Mouse (Mus musculus) megakaryocyte, embryonic 14.5 days (primary cell): ENCODE data around the gene Tef. TPM values are rescaled to one million over a fixed set of nuclear protein-coding genes. Genes with fewer than 3 reads are reported as not detected.

Experiments used
- H3K27me3 ChIP-seq: replicated peaks from 2 replicates; pipeline ENCODE3; 2012; ENCODE audit warnings: inconsistent platforms
- H3K36me3 ChIP-seq: replicated peaks from 2 replicates; pipeline ENCODE3; 2012; ENCODE audit warnings: low read length, inconsistent platforms, mixed read lengths
- H3K4me1 ChIP-seq: 2 replicates; pipeline ENCODE4 v1.6.1; 2012; ENCODE audit warnings: inconsistent platforms
- H3K4me3 ChIP-seq: replicated peaks from 2 replicates; pipeline ENCODE3; 2012; ENCODE audit warnings: moderate library complexity, mild to moderate bottlenecking, inconsistent platforms
- H3K9me3 ChIP-seq: 2 replicates; pipeline ENCODE4 v1.6.1; 2012; ENCODE audit warnings: inconsistent platforms
- FLI1 ChIP-seq: IDR thresholded peaks from 2 replicates; pipeline ENCODE4 v1.6.1; 2012; ENCODE audit warnings: low read length, inconsistent platforms, mixed read lengths
- GATA1 ChIP-seq: IDR thresholded peaks from 3 replicates; pipeline ENCODE4 v1.6.1; 2012; ENCODE audit warnings: mixed read lengths, low read length, inconsistent platforms, borderline replicate concordance
- polyA plus RNA-seq: library from polyadenylated mRNA; stranded (reverse); fragments of >175 nt; gene quantifications from 2 replicates; pipeline ENCODE4 v1.2.3, GENCODE M21; 2012; ENCODE audit warnings: low replicate concordance; ENCODE audit not compliant: insufficient read depth

Tef gene
- polyA plus RNA-seq, 1 experiment: 6.1 TPM

DNA sequence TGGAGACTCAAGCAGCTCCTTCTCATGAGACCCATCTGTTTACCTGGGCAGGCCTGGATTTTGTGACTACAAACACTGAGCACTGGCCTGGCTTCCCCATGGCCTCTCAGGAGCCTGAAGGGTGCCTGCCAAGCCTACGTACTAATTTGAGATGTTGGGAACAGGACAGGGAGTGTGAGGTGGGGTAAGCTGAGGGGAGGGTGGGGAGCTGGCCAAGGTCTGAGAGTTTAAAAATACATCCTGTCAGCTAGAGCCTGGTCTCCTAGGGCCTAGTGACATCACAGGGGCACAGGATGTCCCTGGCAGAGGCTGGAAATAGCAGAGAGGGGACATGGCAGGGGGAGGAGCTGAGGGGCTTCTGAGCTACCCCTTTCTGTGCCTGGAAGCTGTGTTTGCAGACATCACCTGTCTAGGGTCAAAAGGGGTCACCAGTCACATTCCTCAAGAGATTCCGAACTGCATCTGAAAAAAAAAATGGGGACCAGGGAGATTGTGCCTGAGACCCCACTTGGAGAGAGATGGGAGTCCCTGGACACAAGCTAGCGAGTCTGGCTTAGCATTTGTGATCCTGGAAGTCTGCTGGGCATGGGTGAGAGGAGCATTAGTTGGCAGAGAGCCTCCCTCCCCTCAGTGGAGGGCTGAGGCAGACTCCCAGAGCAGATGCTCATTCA lies 32.1 kb downstream of the Tef start:
- no peak overlapping the region for H3K4me3 ChIP-seq
- TF ChIP-seq GATA1 (no peak), FLI1 (no peak)
- H3K36me3 ChIP-seq: no peaks in the 10 kb centered on the region
- peaks cover 25% of the 10 kb centered on the region for H3K27me3 ChIP-seq
- no peaks in the 10 kb centered on the region for H3K9me3 ChIP-seq
- H3K4me1 ChIP-seq: peaks cover 69% of the 10 kb centered on the region

- Histone ChIP-seq H3K4me1 (peaks cover 76% of the 10 kb centered on the region), H3K4me3 (no peak overlapping the region), H3K27me3 (peaks cover 29% of the 10 kb centered on the region), H3K36me3 (no peaks in the 10 kb centered on the region), H3K9me3 (no peaks in the 10 kb centered on the region)
- no peak for TF ChIP-seq FLI1
- TF ChIP-seq GATA1: no peak
Observed at GRCm38 (mm10) chr15:81835007-81835880, 33.0 kb downstream of the Tef start.

GRCm38 (mm10) chr15:81836124-81836821 lies 34.1 kb downstream of the Tef start:
- Histone ChIP-seq H3K27me3 (peaks cover 29% of the 10 kb centered on the region), H3K4me3 (peak overlapping the region; percentile 90), H3K4me1 (peaks cover 71% of the 10 kb centered on the region), H3K9me3 (no peaks in the 10 kb centered on the region), H3K36me3 (no peaks in the 10 kb centered on the region)
- TF ChIP-seq FLI1 (no peak), GATA1 (no peak)

DNA sequence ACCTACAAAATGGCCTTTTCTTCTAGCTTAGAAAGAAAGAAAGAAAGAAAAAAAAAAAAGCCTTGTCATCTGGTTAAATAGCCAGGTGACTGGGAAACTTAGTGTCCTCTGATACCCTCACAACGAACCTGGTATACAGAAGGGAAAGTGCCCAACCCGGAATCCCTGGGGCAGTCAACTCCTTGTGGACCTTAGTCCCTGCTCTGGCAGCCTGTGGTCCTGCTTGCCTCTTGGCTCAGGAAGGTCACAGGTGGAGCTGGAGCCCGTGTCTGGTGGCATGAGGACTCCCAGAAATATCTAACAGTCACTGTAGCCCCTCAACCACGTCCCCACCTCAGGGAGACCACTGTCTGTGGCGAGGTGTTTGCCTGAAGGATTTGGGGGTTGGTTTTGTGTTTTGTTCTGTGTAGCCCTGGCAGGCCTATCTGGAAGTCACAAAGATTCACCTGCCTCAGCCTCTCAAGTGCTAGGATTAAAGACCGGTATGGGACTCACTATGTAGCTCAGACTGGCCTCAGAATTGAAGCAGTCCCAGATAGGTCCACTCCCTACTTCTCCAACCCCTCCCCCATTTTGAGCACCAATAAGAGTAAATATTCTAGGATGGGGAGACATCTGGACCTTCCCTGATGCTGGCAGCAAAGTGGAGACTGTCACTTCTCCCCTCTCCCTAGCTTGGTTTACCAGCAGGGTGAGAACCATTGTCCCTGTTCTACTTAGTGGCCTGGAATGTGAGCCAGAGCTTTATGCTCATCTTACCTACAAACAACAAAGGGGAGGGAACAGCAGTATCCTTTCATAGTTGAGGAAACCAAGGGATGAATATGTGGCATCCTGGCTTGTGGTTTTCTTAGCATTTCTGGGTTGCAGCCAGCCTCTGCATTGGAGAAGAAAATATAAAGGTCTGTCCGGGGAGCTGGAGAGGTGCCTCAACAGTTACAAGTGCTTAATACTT lies 35.0 kb downstream of the Tef start:
- peaks cover 63% of the 10 kb centered on the region for H3K4me1 ChIP-seq
- no peaks in the 10 kb centered on the region for H3K36me3 ChIP-seq
- H3K27me3 ChIP-seq: peaks cover 29% of the 10 kb centered on the region
- no peak overlapping the region for H3K4me3 ChIP-seq
- TF ChIP-seq FLI1 (no peak), GATA1 (no peak)
- H3K9me3 ChIP-seq: no peaks in the 10 kb centered on the region

DNA sequence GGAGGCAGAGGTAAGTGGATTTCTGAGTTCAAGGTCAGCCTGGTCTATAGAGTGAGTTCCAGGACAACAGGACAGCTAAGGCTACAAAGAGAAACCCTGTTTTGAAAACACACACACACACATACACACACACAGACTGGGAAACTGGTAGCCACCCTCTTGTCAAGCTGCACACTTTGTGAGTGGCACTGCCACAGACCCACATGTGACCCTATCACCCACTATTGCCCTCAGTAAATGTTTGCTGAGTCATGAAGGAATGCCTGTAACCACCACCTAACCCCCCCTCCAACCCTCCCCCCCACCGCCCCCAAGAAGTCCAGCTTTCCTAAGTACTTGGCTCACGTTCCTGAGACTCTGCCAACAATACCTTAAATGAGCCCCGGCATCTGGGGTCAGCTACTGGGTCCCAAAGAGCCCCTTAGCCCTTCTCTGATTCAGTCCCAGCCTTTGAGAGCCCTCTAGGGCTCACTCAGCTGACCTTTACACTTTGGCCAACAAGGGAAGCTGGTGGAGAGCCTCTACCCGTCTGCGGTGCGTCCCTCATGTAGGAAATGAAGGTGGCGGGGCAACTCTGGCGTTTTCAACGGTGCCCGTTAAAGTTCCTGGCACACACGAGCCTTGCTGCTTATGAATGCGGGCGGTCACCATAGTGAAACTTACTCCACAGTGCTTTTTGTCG lies 36.5 kb downstream of the Tef start:
- TF ChIP-seq GATA1: no peak
- TF ChIP-seq FLI1: no peak
- H3K4me1 ChIP-seq: peaks cover 60% of the 10 kb centered on the region
- no peaks in the 10 kb centered on the region for H3K9me3 ChIP-seq
- H3K27me3 ChIP-seq: peaks cover 29% of the 10 kb centered on the region
- H3K4me3 ChIP-seq: no peak overlapping the region
- no peaks in the 10 kb centered on the region for H3K36me3 ChIP-seq

- H3K27me3 ChIP-seq: peaks cover 25% of the 10 kb centered on the region
Observed at GRCm38 (mm10) chr15:81839634-81840033, 37.4 kb downstream of the Tef start.

DNA sequence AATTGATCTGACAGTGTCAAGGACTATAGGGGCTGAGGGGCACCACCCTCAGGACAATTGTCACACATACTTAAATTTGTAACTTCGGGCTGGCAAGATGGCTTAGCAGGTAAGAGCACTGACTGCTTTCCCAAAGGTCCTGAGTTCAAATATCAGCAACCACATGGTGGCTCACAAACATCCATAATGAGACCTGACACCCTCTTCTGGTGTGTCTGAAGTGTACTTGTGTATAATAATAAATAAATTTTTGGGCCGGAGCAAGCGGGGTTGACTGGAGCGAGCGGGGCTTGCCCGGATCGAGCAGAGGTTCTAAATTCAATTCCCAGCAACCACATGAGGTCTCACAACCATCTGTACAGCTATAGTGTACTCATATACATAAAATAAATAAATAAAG lies 38.1 kb downstream of the Tef start:
- H3K27me3 ChIP-seq: peaks cover 20% of the 10 kb centered on the region
- TF ChIP-seq GATA1: no peak
- no peak for TF ChIP-seq FLI1
- H3K9me3 ChIP-seq: no peaks in the 10 kb centered on the region
- H3K36me3 ChIP-seq: no peaks in the 10 kb centered on the region
- H3K4me3 ChIP-seq: no peak overlapping the region
- H3K4me1 ChIP-seq: peaks cover 50% of the 10 kb centered on the region

More at GRCm38 (mm10) chr15:81839634-81840033, 37.4 kb downstream of the Tef start:
- no peaks in the 10 kb centered on the region for H3K36me3 ChIP-seq
- no peak overlapping the region for H3K4me3 ChIP-seq
- H3K9me3 ChIP-seq: no peaks in the 10 kb centered on the region
- H3K4me1 ChIP-seq: peaks cover 51% of the 10 kb centered on the region
- TF ChIP-seq GATA1: no peak
- TF ChIP-seq FLI1: no peak

DNA sequence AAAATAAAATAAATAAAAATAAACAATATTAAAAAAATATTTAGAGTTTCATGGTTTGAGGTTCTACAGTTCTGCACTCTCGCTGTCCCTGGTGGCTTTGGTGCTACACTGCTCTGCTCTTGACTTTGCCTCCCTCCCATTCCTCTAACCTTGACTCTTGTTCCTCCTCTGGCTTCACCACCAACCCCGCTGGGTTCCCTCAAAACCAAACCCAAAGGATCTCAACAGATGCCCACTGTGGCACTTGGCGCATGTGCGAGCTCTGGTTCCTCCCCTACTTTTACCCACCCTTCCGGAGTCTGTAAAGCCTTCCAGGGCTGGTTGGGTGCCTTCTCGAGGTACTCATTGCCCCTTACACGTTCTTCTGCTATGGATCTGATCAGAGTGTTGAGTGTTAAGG lies 40.1 kb downstream of the Tef start:
- H3K9me3 ChIP-seq: no peaks in the 10 kb centered on the region
- peaks cover 8% of the 10 kb centered on the region for H3K36me3 ChIP-seq
- H3K27me3 ChIP-seq: peaks cover 3% of the 10 kb centered on the region
- peaks cover 50% of the 10 kb centered on the region for H3K4me1 ChIP-seq
- TF ChIP-seq FLI1: no peak
- TF ChIP-seq GATA1: no peak
- H3K4me3 ChIP-seq: no peak overlapping the region

DNA sequence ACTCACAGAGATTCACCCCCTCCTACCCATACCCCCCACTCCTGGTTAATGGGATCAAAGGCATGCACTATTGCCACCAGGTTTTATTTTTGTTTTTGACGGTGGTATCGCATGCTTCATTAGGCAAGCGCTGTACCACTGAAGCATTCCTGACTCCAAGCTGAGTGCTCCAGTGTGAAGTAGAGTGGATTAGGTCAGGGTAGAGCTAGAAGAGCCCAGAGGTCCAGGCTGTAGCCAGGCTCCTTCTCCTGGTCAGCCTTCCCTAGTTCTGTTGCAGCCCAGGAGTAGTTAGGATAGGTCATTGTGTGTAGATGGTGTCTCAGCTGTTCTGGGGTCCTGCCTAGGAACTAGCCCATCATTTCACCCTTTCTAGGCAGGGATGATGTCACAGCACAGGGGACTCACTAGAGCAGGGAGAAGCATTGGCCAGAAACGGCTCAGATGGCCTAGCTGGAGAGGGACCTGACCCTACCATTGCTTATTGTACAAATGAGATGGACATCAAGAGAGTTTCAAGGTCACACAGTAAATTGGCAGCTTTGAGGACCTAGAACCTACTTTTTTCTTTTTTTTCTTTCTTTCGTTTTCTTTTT lies 42.9 kb downstream of the Tef start:
- TF ChIP-seq GATA1 (no peak), FLI1 (no peak)

More for the DNA sequence above, 42.9 kb downstream of the Tef start:
- Histone ChIP-seq H3K27me3 (no peaks in the 10 kb centered on the region), H3K9me3 (no peaks in the 10 kb centered on the region), H3K36me3 (peaks cover 33% of the 10 kb centered on the region), H3K4me3 (peak overlapping the region; percentile 56), H3K4me1 (peaks cover 42% of the 10 kb centered on the region)
